Mouse (Mus musculus) limb, embryonic 14.5 days (tissue): ENCODE results near the gene Snrpd3. TPM values are rescaled to one million over a fixed set of nuclear protein-coding genes. Genes with fewer than 3 reads are reported as not detected.

ENCODE experiments used
- ATAC-seq: fragments of 200-750 bp; cut with Nextera tagmentation; 2 replicates; pipeline ENCODE4 v1.8.0; 2017; ENCODE audit warnings: low read depth, moderate number of reproducible peaks, moderate TSS enrichment; ENCODE audit not compliant: low FRiP score
- DNase-seq: peaks from one replicate; pipeline ENCODE4 v3.0.0-alpha.2; 2015; ENCODE audit warnings: low spot score
- H3K27ac ChIP-seq: fragments of 300-500 bp; sonication (generic); replicated peaks from 2 replicates; pipeline ENCODE4 v1.5.1; 2014; ENCODE audit warnings: low read depth, mild to moderate bottlenecking, low read length, moderate library complexity, mixed read lengths
- H3K27me3 ChIP-seq: fragments of 300-500 bp; sonication (generic); 2 replicates; pipeline ENCODE4 v1.6.1; 2014; ENCODE audit warnings: low read length, mixed read lengths; ENCODE audit not compliant: control insufficient read depth, insufficient read depth
- H3K36me3 ChIP-seq: fragments of 300-500 bp; sonication (generic); 2 replicates; pipeline ENCODE4 v1.6.1; 2014; ENCODE audit warnings: mild to moderate bottlenecking, low read length, moderate library complexity, mixed read lengths; ENCODE audit not compliant: control insufficient read depth, insufficient read depth
- H3K4me1 ChIP-seq: fragments of 300-500 bp; sonication (generic); 2 replicates; pipeline ENCODE4 v1.6.1; 2014; ENCODE audit warnings: antibody characterized with exemption, low read length, mixed read lengths; ENCODE audit not compliant: control insufficient read depth, insufficient read depth
- H3K4me2 ChIP-seq: fragments of 300-500 bp; sonication (generic); replicated peaks from 2 replicates; pipeline ENCODE4 v1.6.1; 2014; ENCODE audit warnings: low read depth, mild to moderate bottlenecking, low read length, moderate library complexity; ENCODE audit not compliant: severe bottlenecking
- H3K4me3 ChIP-seq: fragments of 300-500 bp; sonication (generic); replicated peaks from 2 replicates; pipeline ENCODE4 v1.5.1; 2014; ENCODE audit warnings: low read length
- H3K9ac ChIP-seq: fragments of 300-500 bp; sonication (generic); 2 replicates; pipeline ENCODE4 v1.6.1; 2014; ENCODE audit warnings: mild to moderate bottlenecking, low read depth, low read length, moderate library complexity; ENCODE audit not compliant: severe bottlenecking
- H3K9me3 ChIP-seq: fragments of 300-500 bp; sonication (generic); 2 replicates; pipeline ENCODE4 v1.6.1; 2016; ENCODE audit warnings: low read length; ENCODE audit not compliant: control insufficient read depth
- POLR2A ChIP-seq: fragments of 200-500 bp; IDR thresholded peaks from 2 replicates; pipeline ENCODE4 v1.8.0; 2012; ENCODE audit warnings: inconsistent platforms, mild to moderate bottlenecking, moderate library complexity, borderline replicate concordance; ENCODE audit not compliant: insufficient read depth, insufficient read length; ENCODE audit errors: extremely low read depth
- WGBS: fragments of 180-500 bp; shearing (Covaris S2); extraction: QIAGEN DNeasy Blood & Tissue Kit; methylation state at CpG from one replicate; pipeline ENCODE4 v1.1.7; 2014; 5-methylcytosine and 5-hydroxymethylcytosine counted together
- polyA plus RNA-seq, 2 experiments: library from polyadenylated mRNA; depleted of rRNA in 1 of 2; stranded (reverse) in 1 of 2; unstranded in 1 of 2; fragments of >200 nt; fragmentation: Nextera tagmentation in 1 of 2; extraction: Ambion mirVana in 1 of 2; gene quantifications; 2 replicates each; pipeline versions ENCODE4 v1.2.1 to v1.2.3; 2012 to 2014

Gene Snrpd3
- polyA plus RNA-seq, 2 experiments = 121 to 173 TPM

DNA sequence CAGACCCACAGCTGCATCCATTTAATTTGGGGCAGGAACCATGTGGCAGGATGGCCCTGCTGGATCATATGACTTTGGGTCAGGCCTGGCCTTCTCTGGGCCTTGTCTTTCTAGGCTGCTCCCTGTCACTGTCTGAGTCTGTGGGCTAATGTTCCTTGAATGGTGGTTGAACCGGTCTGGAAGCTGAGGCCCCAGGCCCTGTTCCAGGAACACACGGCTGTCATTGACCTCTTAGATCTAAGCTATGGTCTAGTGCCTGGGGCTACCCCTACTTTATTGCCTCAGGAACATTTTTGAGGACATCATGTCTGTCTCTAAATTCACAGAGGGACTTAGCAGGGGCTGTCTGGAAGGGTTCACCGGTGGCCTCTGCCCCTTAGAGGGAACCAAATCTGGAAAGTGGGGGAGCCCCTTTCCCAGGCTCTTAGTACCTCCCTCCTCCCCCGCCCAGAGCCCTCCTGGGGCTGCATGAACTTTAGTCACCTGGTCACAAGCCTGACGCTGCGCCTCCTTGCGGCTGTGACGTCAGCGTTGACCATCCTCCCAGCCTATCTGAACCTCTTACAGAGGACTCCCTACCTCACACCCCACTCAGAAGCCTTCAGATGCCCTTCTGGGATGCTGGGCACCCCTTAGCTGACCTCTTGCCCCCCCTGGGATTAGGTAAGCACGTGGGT is 53.8 kb downstream of the Snrpd3 start:
- DNase-seq (no peak), ATAC-seq (no peak)
- no peak overlapping the region for H3K9ac ChIP-seq
- no peaks in the 10 kb centered on the region for H3K4me1 ChIP-seq
- WGBS = 23% methylated on average over 10 of the region's 10 CpGs
- H3K36me3 ChIP-seq = no peaks in the 10 kb centered on the region
- H3K27ac ChIP-seq = no peak overlapping the region
- H3K27me3 ChIP-seq = no peaks in the 10 kb centered on the region
- H3K4me3 ChIP-seq = no peak overlapping the region
- no peaks in the 10 kb centered on the region for H3K9me3 ChIP-seq
- no peak overlapping the region for H3K4me2 ChIP-seq
- no peak for TF ChIP-seq POLR2A

DNA sequence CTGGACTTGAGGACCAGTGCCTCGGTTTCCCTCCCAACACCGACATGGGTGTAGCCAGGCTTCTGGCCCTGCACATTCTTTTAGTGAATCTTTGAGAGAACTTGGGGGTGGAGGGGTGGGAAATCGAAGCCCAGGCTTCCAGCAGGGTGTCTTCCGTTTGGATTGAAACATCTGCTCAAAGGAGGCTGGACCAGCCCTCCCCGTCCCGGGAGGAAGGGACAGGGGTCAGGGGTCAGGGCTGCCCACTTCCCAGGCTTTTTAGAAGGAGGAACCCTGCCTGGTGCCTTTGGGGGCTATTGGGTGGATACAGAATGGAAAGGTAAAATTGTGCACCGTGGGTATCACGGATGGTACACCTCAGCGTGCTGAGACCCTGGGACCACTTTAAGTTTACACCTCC is 54.6 kb downstream of the Snrpd3 start:
- TF ChIP-seq POLR2A = no peak
- Histone ChIP-seq H3K4me1 (no peaks in the 10 kb centered on the region), H3K4me3 (no peak overlapping the region), H3K9me3 (no peaks in the 10 kb centered on the region), H3K27ac (no peak overlapping the region), H3K9ac (no peak overlapping the region), H3K27me3 (no peaks in the 10 kb centered on the region), H3K36me3 (no peaks in the 10 kb centered on the region), H3K4me2 (no peak overlapping the region)
- 46% methylated on average over 9 of the region's 9 CpGs for whole genome bisulfite sequencing
- ATAC-seq = no peak
- DNase-seq = no peak

DNA sequence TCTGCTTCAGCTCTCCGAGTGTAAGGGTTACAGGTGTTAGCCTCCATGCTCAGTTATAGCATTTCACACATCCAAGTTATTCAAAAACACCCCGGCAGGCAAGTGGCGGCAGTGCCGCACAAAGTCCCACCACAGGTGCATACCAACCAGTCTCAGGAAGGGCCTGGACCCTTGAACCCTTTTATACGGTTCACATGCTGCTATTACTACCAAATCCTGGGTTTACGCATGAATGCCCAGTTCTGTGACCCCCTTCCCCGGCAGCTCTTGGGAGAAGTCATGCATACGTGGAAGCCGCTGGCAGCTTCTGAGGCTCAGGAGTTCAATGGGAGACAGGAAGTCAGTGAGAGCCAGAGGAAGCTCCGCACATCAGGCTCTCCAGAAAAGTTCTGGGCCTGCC is 55.8 kb downstream of the Snrpd3 start:
- TF ChIP-seq POLR2A = no peak
- H3K4me1 ChIP-seq = no peaks in the 10 kb centered on the region
- ATAC-seq (no peak), DNase-seq (no peak)
- H3K9ac ChIP-seq = no peak overlapping the region
- H3K36me3 ChIP-seq = no peaks in the 10 kb centered on the region
- H3K9me3 ChIP-seq = no peaks in the 10 kb centered on the region
- H3K27me3 ChIP-seq = no peaks in the 10 kb centered on the region
- no peak overlapping the region for H3K4me2 ChIP-seq
- H3K4me3 ChIP-seq = no peak overlapping the region
- no peak overlapping the region for H3K27ac ChIP-seq
- 69% methylated on average over 10 of the region's 10 CpGs for WGBS

DNA sequence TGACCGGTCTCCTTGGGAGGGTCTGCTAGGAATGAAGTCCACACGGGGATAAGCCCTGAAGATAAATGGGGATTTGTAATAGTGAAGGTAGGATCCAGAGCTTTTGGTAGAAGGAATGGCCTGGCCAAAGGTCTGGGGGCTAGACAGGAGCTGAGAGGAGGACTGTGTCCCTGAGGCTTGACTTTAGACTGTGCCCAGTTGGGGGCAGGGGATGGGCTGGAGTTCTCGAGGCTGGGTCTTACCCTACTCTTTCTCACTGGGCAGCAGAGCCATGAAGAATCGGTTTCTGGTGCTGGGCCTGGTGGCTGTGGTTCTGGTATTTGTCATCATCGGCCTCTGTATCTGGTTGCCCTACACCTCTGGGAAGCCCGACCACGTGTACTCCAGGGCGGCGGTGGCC is 56.6 kb downstream of the Snrpd3 start:
- H3K4me1 ChIP-seq = no peaks in the 10 kb centered on the region
- no peak for ATAC-seq
- no peak overlapping the region for H3K9ac ChIP-seq
- WGBS = 91% methylated on average over 8 of the region's 9 CpGs
- H3K4me2 ChIP-seq = no peak overlapping the region
- H3K36me3 ChIP-seq = no peaks in the 10 kb centered on the region
- DNase-seq = no peak
- no peaks in the 10 kb centered on the region for H3K9me3 ChIP-seq
- TF ChIP-seq POLR2A = no peak
- H3K27ac ChIP-seq = no peak overlapping the region
- H3K27me3 ChIP-seq = no peaks in the 10 kb centered on the region
- no peak overlapping the region for H3K4me3 ChIP-seq

DNA sequence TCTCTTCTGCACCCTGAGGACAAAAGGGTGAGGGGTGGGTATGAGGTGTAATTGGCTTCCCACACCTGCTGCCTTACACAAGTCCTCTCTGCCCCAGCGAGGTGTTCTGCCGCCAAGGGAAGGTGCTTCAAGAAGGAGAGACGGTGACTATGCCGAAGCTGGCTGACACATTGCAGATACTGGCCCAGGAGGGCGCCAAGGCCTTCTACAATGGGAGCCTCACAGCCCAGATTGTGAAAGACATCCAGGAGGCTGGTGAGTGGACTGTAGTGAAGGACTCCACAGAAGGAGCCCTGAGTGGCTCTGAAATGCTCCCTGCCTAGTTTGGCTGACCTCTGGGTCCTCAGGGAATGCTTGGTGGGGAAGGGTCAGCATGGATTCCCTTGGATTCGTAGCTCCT is 61.8 kb downstream of the Snrpd3 start:
- H3K9ac ChIP-seq = no peak overlapping the region
- H3K4me2 ChIP-seq = no peak overlapping the region
- no peak overlapping the region for H3K4me3 ChIP-seq
- DNase-seq = no peak
- no peaks in the 10 kb centered on the region for H3K27me3 ChIP-seq
- H3K36me3 ChIP-seq = no peaks in the 10 kb centered on the region
- H3K27ac ChIP-seq = no peak overlapping the region
- no peak for ATAC-seq
- WGBS = 89% methylated on average over 6 of the region's 6 CpGs
- no peaks in the 10 kb centered on the region for H3K9me3 ChIP-seq
- no peak for TF ChIP-seq POLR2A
- H3K4me1 ChIP-seq = no peaks in the 10 kb centered on the region
